Mouse (Mus musculus): ENCODE results near the gene Rab24.

Gene Rab24

GRCm38 (mm10) chr13:55329683-55330566, 8.2 kb upstream of the Rab24 start, which contains the start of gene Mxd3:
Gene Mxd3 (minus strand): TSS chr13:55329823.
- intact Hi-C loops (cut with DNase I) = loop anchor here (5.0 kb wide), 1 partner anchor 32 kb away; the partner anchor contains the start of gene Lman2

- intact Hi-C loops (cut with DNase I) = loop anchor here (5.0 kb wide), 1 partner anchor 33 kb away; the partner anchor contains the start of gene Lman2
Measured at GRCm38 (mm10) chr13:55329109-55329682, 7.5 kb upstream of the Rab24 start.

- intact Hi-C loops (cut with DNase I) = loop anchor here (5.0 kb wide), 1 partner anchor 34 kb away; the partner anchor contains the start of gene Lman2
Measured at GRCm38 (mm10) chr13:55328641-55329040, 6.9 kb upstream of the Rab24 start.

- intact Hi-C loops (cut with DNase I) = loop anchor here (5.0 kb wide), 1 partner anchor 34 kb away; the partner anchor contains the start of gene Lman2
Measured at GRCm38 (mm10) chr13:55328171-55328570, 6.4 kb upstream of the Rab24 start.

GRCm38 (mm10) chr13:55327633-55328032, 5.9 kb upstream of the Rab24 start:
- intact Hi-C loops (cut with DNase I) = loop anchor here (5.0 kb wide), 1 partner anchor 35 kb away; the partner anchor contains the start of gene Lman2

GRCm38 (mm10) chr13:55327169-55327568, 5.4 kb upstream of the Rab24 start:
- intact Hi-C loops (cut with DNase I) = loop anchor here (5.0 kb wide), 1 partner anchor 35 kb away; the partner anchor contains the start of gene Lman2

GRCm38 (mm10) chr13:55325596-55325995, 3.9 kb upstream of the Rab24 start:
- intact Hi-C loops (cut with DNase I) = loop anchor here (5.0 kb wide), 1 partner anchor 37 kb away; the partner anchor contains the start of gene Lman2

- intact Hi-C loops (cut with DNase I) = no loop called here
Measured at GRCm38 (mm10) chr13:55322130-55322825, 532 bp upstream of the Rab24 start.

- intact Hi-C loops (cut with DNase I) = no loop called here
Measured at GRCm38 (mm10) chr13:55319931-55320533, 1.7 kb downstream of the Rab24 start, which contains the start of gene Prelid1. Gene Prelid1 (plus strand): TSS chr13:55320500.

- intact Hi-C loops (cut with DNase I) = no loop called here
Measured at GRCm38 (mm10) chr13:55318351-55318750, 3.4 kb downstream of the Rab24 start.

- intact Hi-C loops (cut with DNase I) = loop anchor here (5.0 kb wide), 1 partner anchor 38 kb away; no protein-coding TSS in a partner anchor
Measured at GRCm38 (mm10) chr13:55314891-55315412, 6.8 kb downstream of the Rab24 start.

GRCm38 (mm10) chr13:55313051-55313450, 8.7 kb downstream of the Rab24 start:
- intact Hi-C loops (cut with DNase I) = loop anchor here (5.0 kb wide), 1 partner anchor 36 kb away; no protein-coding TSS in a partner anchor

GRCm38 (mm10) chr13:55312028-55312630, 9.6 kb downstream of the Rab24 start:
- intact Hi-C loops (cut with DNase I) = loop anchor here (5.0 kb wide), 1 partner anchor 35 kb away; no protein-coding TSS in a partner anchor

- intact Hi-C loops (cut with DNase I) = no loop called here
Measured at GRCm38 (mm10) chr13:55300913-55301312, 20.8 kb downstream of the Rab24 start.

GRCm38 (mm10) chr13:55296760-55297159, 25.0 kb downstream of the Rab24 start:
- intact Hi-C loops (cut with DNase I) = loop anchor here (5.0 kb wide), 1 partner anchor 74 kb away; no protein-coding TSS in a partner anchor

GRCm38 (mm10) chr13:55288854-55289253, 32.9 kb downstream of the Rab24 start:
- intact Hi-C loops (cut with DNase I) = no loop called here

- intact Hi-C loops (cut with DNase I) = loop anchor here (5.0 kb wide), 2 partner anchors 35 to 45 kb away; no protein-coding TSS in a partner anchor
Measured at GRCm38 (mm10) chr13:55277646-55278045, 44.1 kb downstream of the Rab24 start.

- intact Hi-C loops (cut with DNase I) = loop anchor here (5.0 kb wide), 2 partner anchors 35 to 45 kb away; no protein-coding TSS in a partner anchor
Measured at GRCm38 (mm10) chr13:55277203-55277602, 44.5 kb downstream of the Rab24 start.
